Mouse (Mus musculus) limb, embryonic 12.5 days (tissue): Measurements from ENCODE around the gene Sult6b2. TPM values are rescaled to one million over a fixed set of nuclear protein-coding genes. Genes with fewer than 3 reads are reported as not detected.

ENCODE experiments used
- ATAC-seq: fragments of 200-750 bp; cut with Nextera tagmentation; 2 replicates; pipeline ENCODE4 v1.8.0; 2017; ENCODE audit warnings: low read depth, moderate TSS enrichment; ENCODE audit not compliant: insufficient number of reproducible peaks, insufficient read depth, low FRiP score, low TSS enrichment
- H3K27ac ChIP-seq: fragments of 300-500 bp; sonication (generic); 2 replicates; pipeline ENCODE4 v1.5.1; 2016; ENCODE audit warnings: mild to moderate bottlenecking, moderate library complexity
- H3K27me3 ChIP-seq: fragments of 300-500 bp; sonication (generic); 2 replicates; pipeline ENCODE4 v1.6.1; 2016; ENCODE audit warnings: mild to moderate bottlenecking, moderate library complexity
- H3K36me3 ChIP-seq: fragments of 300-500 bp; sonication (generic); 2 replicates; pipeline ENCODE4 v1.6.1; 2016; ENCODE audit warnings: mild to moderate bottlenecking, moderate library complexity
- H3K4me1 ChIP-seq: fragments of 300-500 bp; sonication (generic); replicated peaks from 2 replicates; pipeline ENCODE4 v1.6.1; 2016
- H3K4me2 ChIP-seq: fragments of 300-500 bp; sonication (generic); 2 replicates; pipeline ENCODE4 v1.6.1; 2016; ENCODE audit warnings: mild to moderate bottlenecking, moderate library complexity
- H3K4me3 ChIP-seq: fragments of 300-500 bp; sonication (generic); replicated peaks from 2 replicates; pipeline ENCODE4 v1.5.1; 2016; ENCODE audit warnings: mild to moderate bottlenecking
- H3K9ac ChIP-seq: fragments of 300-500 bp; sonication (generic); replicated peaks from 2 replicates; pipeline ENCODE4 v1.6.1; 2016; ENCODE audit warnings: mild to moderate bottlenecking, moderate library complexity
- H3K9me3 ChIP-seq: fragments of 300-500 bp; sonication (generic); 2 replicates; pipeline ENCODE4 v1.6.1; 2016; ENCODE audit warnings: mild to moderate bottlenecking, moderate library complexity
- WGBS: fragments of 180-500 bp; shearing (Covaris S2); methylation state at CpG from one replicate; pipeline ENCODE4 v1.1.7; 2016; 5-methylcytosine and 5-hydroxymethylcytosine counted together
- polyA plus RNA-seq: library from polyadenylated mRNA; unstranded; fragments of >200 nt; fragmentation: Nextera tagmentation; extraction: Ambion mirVana; gene quantifications from 2 replicates; pipeline ENCODE4 v1.2.1, GENCODE M21; 2016

Sult6b2 gene
- polyA plus RNA-seq, 1 experiment from 2014 or later: not detected

DNA sequence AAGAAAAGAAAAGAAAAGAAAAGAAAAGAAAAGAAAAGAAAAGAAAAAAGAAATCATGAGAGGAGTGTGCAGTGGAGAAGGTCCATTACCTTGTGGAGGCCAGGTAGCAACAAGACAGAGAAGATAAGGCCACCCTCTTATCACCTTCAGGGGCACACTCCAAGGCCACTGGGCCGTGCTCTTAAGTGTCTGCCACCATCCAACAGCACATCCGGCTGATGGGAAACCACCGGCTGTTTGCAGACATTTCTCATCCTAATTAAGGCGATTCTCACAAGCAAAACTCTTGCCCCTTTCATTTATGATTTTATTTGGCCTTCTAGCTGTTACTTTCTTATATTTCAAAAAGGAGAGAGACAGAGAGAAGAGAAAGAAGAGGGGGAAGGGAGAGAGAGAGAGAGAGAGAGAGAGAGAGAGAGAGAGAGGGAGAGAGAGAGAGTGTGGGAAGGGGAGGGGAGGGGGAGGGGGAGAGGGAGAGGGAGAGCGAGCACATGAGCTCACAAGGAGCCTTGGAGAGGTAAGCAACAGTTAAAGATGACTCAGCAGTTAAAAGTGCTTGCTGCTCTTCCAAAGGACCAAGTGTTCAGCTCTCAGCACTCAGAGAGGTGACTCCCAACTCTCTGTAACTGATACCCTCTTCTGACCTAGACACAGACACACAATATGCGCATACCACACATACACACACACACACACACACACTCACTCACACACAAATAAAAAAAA, 5.2 kb upstream of the Sult6b2 start:
- H3K4me2 ChIP-seq: no peak overlapping the region
- ATAC-seq: no peak
- WGBS: 36% methylated on average over 6 of the region's 6 CpGs
- no peaks in the 10 kb centered on the region for H3K9me3 ChIP-seq
- H3K4me3 ChIP-seq: no peak overlapping the region
- H3K27ac ChIP-seq: no peak overlapping the region
- no peaks in the 10 kb centered on the region for H3K4me1 ChIP-seq
- no peaks in the 10 kb centered on the region for H3K36me3 ChIP-seq
- no peak overlapping the region for H3K9ac ChIP-seq
- no peaks in the 10 kb centered on the region for H3K27me3 ChIP-seq

DNA sequence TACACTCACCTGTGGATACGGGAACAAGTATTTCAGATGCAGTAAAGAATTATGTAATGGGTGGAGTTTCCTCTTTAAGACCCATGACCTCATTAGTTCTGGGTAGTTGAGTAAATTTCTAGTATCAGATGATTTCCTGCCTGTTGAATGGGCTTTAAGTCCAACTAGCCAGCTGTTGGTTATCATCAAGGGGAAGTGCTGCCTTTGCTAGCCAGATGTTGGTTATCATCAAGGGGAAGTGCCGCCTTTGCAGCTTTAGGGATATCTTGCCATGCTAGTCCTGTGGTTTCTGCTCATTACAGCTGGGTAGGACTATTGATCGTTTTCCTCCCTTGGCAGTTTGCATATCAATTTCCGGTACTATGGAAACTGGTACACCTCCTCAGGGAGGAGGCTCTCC, 2.0 kb upstream of the Sult6b2 start:
- no peak overlapping the region for H3K4me3 ChIP-seq
- 83% methylated on average over 4 of the region's 4 CpGs for WGBS
- no peaks in the 10 kb centered on the region for H3K27me3 ChIP-seq
- no peak overlapping the region for H3K27ac ChIP-seq
- no peaks in the 10 kb centered on the region for H3K36me3 ChIP-seq
- no peak overlapping the region for H3K9ac ChIP-seq
- no peak overlapping the region for H3K4me2 ChIP-seq
- H3K4me1 ChIP-seq: peaks cover 11% of the 10 kb centered on the region; the same call in 1 of the 2 replicates
- no peaks in the 10 kb centered on the region for H3K9me3 ChIP-seq
- no peak for ATAC-seq

DNA sequence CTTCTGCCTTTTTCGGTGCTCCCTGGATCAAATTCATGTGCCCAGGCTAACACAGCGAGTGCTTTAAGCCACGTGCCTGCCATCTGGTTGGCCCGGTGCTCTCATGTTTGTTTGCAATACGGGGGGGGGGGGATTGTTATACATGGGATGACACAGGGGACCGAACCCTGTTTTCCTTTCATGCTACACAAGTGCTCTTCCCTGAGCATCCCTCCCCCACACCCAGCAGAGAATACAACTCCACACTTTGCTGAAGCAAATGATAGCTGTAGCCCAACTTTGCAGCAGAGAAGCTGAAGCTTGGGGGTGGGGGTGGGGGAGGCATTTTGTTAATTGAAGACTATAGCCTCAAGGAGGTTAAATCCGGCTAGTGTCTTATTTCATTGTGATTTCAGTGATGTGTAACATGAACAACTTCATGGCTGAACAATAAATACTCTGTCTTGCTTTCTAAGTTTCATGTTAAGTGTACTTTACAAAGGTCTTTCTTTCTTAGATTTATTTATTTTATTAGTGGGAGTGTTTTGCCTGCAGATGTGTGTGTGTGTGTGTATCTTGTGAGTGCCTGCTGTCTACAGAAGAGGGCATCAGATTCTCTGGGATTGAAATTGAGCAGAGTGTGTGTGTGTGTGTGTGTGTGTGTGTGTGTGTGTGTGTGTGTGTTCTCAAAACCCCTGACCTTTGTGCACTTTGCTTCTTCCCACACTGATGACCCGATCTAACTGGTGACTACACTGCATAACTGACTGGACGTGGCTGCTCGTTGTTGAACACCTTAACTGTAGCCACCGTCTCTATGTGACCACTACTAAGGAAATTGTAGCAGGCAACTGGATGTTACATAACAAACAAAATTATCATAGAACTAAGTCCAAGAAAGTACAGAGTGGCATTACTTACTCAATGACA, 1.4 kb downstream of the Sult6b2 start:
- Histone ChIP-seq H3K9me3 (no peaks in the 10 kb centered on the region), H3K4me1 (peaks cover 11% of the 10 kb centered on the region; the same call in 1 of the 2 replicates), H3K9ac (no peak overlapping the region), H3K27me3 (no peaks in the 10 kb centered on the region), H3K36me3 (no peaks in the 10 kb centered on the region), H3K4me3 (no peak overlapping the region), H3K4me2 (no peak overlapping the region), H3K27ac (no peak overlapping the region)
- ATAC-seq: no peak
- 49% methylated on average over 11 of the region's 11 CpGs for WGBS

DNA sequence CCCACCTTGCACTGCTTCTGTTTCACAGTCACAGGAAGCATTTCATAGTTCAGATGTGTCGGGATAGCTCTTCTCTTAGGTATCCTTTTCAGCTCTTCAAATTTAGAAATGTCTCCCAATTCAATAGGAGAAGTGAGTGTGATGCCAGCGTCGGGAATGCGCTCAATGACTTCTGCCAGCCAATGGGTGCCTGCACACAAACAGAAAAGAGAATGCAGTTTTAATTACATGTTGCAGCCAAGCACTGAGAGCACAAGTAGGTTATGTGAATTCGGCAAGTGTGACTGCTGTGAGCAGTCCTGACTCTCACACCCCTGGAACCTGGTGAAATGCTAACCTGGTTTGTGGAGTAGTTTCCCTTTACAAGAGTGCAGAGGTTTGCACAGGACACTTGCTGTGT, 2.6 kb downstream of the Sult6b2 start:
- H3K27me3 ChIP-seq: no peaks in the 10 kb centered on the region
- H3K4me1 ChIP-seq: peaks cover 11% of the 10 kb centered on the region; the same call in 1 of the 2 replicates
- H3K4me2 ChIP-seq: no peak overlapping the region
- 80% methylated on average over 5 of the region's 5 CpGs for WGBS
- H3K9ac ChIP-seq: no peak overlapping the region
- H3K9me3 ChIP-seq: no peaks in the 10 kb centered on the region
- H3K36me3 ChIP-seq: no peaks in the 10 kb centered on the region
- H3K27ac ChIP-seq: no peak overlapping the region
- ATAC-seq: no peak
- no peak overlapping the region for H3K4me3 ChIP-seq

DNA sequence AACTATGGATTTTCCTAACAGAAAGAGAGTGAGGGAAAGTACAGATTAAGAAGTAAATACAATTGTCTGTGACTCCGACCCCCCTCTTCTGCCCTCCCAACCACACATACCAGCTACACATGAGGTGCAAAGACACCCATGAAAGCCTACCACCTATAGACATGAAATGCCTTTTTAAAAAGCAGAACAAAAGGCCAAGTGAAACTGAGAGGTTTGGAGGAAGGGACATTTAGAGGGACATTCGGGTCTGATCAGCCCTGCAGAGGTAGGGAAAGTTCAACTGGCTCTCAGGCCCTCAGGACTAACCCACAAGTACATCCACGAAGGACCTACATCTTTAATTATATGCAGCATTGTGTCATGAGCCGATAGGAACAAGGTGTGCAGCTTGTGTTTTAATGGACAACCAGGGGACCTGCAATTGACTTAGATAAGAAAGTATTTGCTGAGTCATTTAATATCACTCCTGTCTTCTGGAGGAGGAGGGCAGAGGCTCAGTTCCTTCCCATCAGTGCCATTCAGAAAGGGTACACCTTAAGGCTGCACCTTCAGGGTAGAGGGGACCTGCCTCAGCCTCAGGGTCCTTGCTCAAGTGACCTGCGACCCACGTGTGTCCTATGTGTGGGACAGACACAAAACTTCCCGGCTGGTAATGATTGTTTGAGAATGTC, 4.5 kb downstream of the Sult6b2 start:
- Histone ChIP-seq H3K9ac (no peak overlapping the region), H3K27ac (no peak overlapping the region), H3K9me3 (no peaks in the 10 kb centered on the region), H3K27me3 (no peaks in the 10 kb centered on the region), H3K4me3 (no peak overlapping the region), H3K4me1 (peaks cover 11% of the 10 kb centered on the region; the same call in 1 of the 2 replicates), H3K36me3 (no peaks in the 10 kb centered on the region), H3K4me2 (no peak overlapping the region)
- ATAC-seq: no peak
- WGBS: 80% methylated on average over 7 of the region's 7 CpGs

DNA sequence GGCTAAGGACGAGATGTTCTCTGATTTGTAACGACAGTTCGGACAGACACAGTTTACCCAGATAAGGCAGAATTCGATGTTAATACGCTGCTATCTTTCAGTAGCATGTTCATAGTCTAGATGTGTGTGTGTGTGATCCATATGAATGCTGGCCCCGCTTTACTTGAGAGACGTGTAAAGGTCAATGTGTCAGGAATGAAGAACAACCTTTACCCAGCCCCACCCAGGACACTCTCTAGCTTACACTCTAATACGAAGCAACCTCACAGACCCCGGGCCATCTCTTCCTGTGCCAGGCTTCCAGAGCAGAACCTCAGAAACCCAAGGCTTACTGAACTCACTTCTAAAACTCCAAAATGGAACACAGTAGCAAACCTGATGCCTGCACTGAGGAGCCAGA, 5.5 kb downstream of the Sult6b2 start:
- Histone ChIP-seq H3K27me3 (no peaks in the 10 kb centered on the region), H3K9me3 (no peaks in the 10 kb centered on the region), H3K9ac (no peak overlapping the region), H3K4me3 (no peak overlapping the region), H3K4me2 (no peak overlapping the region), H3K36me3 (no peaks in the 10 kb centered on the region), H3K4me1 (peaks cover 11% of the 10 kb centered on the region; the same call in 1 of the 2 replicates), H3K27ac (no peak overlapping the region)
- WGBS: 87% methylated on average over 9 of the region's 9 CpGs
- no peak for ATAC-seq

DNA sequence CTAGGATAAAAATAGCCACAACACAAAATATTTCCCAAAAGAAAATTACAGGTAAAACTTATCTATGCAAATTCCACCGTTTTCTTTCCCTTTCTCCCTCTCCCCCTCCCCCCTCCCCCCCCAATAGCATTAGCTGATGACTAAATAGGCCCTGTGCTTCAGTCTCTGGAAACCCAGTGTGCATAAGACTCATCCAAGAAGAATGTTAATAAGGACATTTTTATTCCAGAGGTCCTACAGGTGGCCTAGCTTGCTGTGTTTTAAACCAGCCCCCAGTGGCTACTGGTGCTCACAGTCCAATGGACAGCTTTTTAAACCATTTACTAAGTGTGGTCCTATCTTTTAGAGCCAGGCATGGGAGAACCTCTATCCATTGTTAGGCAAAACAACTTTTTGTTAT, 6.3 kb downstream of the Sult6b2 start:
- Histone ChIP-seq H3K4me2 (no peak overlapping the region), H3K4me3 (no peak overlapping the region), H3K27ac (no peak overlapping the region), H3K27me3 (no peaks in the 10 kb centered on the region), H3K9ac (no peak overlapping the region), H3K4me1 (peaks cover 11% of the 10 kb centered on the region; the same call in 1 of the 2 replicates), H3K36me3 (no peaks in the 10 kb centered on the region), H3K9me3 (no peaks in the 10 kb centered on the region)
- ATAC-seq: no peak
- WGBS: 76% methylated on average over 1 of the region's 1 CpGs

DNA sequence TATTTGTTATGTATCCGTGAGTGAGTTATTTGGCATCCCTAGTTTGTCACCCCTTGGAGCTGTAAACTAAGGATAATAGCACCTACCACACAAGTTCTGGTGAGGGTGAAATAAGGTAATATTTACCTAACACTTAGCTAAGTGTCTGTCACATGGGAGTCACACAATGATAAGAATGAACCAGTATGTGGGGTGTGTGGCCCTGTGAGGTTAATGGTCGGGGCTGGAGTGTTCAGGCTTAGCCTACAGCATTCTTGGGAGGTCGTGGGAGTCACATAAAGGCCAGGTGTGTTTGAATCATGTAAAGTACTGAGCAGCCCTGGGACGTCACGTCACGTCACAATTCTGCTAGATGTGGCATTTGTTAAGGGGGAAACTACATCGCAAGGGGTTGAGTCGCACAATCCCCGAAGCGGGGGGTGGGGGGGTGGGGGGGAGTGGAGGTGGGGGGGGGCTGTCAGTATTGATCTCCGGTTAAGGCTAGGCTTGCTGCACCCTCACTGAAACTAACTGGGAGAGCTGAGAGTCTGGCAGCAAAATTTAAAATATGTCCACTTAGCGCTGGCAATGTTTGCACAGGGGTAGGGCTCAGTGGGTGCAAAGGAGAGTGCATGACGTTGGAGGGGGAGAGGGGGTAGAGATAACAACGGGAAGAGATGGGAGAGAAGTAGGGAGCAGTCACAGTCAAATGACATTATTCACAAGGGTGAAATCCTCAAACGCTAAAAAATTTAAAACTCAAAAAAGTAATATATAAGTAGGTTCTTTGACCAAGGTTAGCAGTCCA, 8.5 kb downstream of the Sult6b2 start:
- Histone ChIP-seq H3K4me2 (no peak overlapping the region), H3K9me3 (no peaks in the 10 kb centered on the region), H3K4me3 (no peak overlapping the region), H3K9ac (no peak overlapping the region), H3K27ac (no peak overlapping the region), H3K27me3 (no peaks in the 10 kb centered on the region), H3K4me1 (no peaks in the 10 kb centered on the region), H3K36me3 (no peaks in the 10 kb centered on the region)
- no peak for ATAC-seq
- WGBS: 82% methylated on average over 15 of the region's 15 CpGs

DNA sequence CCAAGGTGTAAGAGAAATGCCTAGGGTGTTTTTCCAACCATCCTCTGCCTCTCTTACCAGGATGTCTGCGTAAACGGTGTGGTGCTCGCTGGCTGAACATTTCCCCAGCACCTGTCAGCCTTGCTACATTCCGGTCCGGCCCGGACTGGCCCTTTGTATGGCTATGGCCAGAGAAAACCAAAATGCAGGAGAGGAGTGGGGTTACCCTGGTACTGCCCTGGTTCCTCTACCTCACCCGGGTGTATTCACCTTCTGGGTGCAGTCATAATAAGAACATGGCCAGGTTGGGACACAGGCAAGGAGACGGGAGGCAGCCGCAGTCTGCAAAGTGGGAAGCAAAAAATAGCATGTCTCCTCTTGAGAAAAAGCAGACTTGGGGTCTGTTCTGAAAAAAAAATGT, 9.2 kb downstream of the Sult6b2 start:
- ATAC-seq: no peak
- no peaks in the 10 kb centered on the region for H3K4me1 ChIP-seq
- H3K4me3 ChIP-seq: no peak overlapping the region
- H3K4me2 ChIP-seq: no peak overlapping the region
- H3K36me3 ChIP-seq: no peaks in the 10 kb centered on the region
- WGBS: 89% methylated on average over 9 of the region's 9 CpGs
- H3K27ac ChIP-seq: no peak overlapping the region
- H3K9me3 ChIP-seq: no peaks in the 10 kb centered on the region
- H3K9ac ChIP-seq: no peak overlapping the region
- no peaks in the 10 kb centered on the region for H3K27me3 ChIP-seq

DNA sequence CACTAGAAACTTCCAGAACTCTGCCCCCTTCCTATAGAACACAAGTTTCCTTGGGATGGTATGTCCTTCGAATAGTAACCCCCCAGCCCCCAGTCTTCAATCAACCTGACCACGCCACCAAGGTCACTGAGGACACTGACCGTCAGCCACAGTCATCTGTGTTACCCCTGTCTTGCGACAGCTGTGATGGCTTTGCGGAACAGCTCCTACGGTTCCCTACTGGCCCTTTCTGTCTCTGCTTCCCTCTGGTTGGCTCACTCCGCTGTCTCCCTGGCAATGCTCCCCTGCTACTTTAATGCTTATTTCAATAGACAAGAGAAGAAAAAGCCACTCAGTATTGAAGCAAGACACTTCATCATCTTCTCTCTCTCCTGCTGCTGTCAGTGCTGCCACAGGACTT, 10.8 kb downstream of the Sult6b2 start:
- no peak for ATAC-seq
- H3K36me3 ChIP-seq: no peaks in the 10 kb centered on the region
- H3K9me3 ChIP-seq: no peaks in the 10 kb centered on the region
- H3K27ac ChIP-seq: no peak overlapping the region
- 67% methylated on average over 7 of the region's 7 CpGs for WGBS
- H3K27me3 ChIP-seq: no peaks in the 10 kb centered on the region
- no peak overlapping the region for H3K4me2 ChIP-seq
- H3K4me1 ChIP-seq: no peaks in the 10 kb centered on the region
- H3K4me3 ChIP-seq: no peak overlapping the region
- no peak overlapping the region for H3K9ac ChIP-seq
